Mouse (Mus musculus): ENCODE data around the gene Plod3.

DNA sequence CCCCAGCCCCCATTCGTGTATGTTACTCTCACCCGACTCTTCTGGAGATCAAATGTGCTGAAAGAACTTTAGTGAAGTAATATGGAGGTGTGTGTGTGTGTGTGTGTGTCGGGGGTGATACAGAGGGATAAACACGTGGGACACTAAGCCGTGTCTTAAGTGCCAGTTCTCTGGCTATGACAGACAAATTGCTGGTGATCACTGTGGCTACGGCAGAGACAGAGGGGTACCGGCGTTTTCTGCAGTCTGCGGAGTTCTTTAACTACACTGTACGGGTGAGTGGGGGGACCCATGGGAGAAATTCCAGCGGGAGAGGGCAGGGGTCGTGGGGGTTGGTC, 1.1 kb downstream of the Plod3 start, which contains the start of gene Znhit1:
- TF ChIP-seq POLR2A (IDR thresholded peaks at IDR 0.05; ENCODE audit: extremely low read depth, insufficient read depth, low read length) (no peak), CTCF (IDR thresholded peaks at IDR 0.05; ENCODE audit: extremely low read depth, insufficient read depth, low read length) (no peak)
